Comparison of ENCODE assay signal across 12 mouse cellular contexts in the genomic region with DNA sequence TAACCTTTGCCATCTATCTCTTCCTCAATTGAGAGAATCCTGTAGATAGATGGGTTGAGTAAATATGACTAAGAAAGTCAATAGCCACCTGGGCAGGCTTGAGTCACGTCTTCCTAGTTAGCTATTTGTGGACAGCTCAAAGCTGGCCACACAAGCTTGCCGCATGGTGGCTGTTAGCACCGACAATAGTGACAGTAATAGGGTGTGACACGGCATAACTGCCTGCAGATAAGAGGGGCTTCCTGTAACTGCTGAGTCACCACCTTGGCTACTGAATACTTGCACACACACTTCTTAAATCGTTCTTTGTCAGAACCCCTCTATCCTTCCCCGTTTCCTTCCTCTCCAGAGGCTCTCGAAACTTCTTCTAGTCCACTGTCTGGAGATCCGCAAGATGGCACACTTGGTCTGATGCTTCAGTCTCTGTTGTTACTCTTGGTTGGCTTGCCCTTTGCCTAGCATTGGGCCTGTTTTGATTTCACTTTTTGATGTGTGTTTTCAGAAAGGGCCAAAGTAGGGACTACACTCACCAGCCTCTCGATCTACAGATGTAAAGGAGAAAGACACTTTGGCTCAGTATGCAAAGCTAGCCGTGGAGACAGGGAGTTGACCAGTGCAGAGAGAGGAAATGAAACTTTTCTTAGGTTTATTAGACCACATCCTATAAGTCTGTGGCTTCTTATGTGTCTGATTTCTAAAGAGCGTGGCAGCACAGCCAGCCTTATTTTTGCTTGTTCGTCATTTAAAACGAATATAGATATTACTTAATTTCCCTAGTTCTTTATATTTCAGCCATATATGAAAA.
A peak's percentile ranks its signal among the peaks of the same experiment; 100 is the strongest.
DNase-seq lines count a peak whose midpoint lies in the region; ATAC-seq lines count a peak whose summit lies in the region.
"Had no signal": no experiment of that assay in that cellular context is flagged by ENCODE, and none has a peak within 500 bp of the region (broad histone marks: within the 10 kb centered on the region; RNA-seq: fewer than 3 reads in every experiment).

No protein-coding gene starts in this region.

- H3K4me3 ChIP-seq in heart, embryonic 12.5 days = no peak overlapping the region
- H3K4me3 ChIP-seq in liver, embryonic 13.5 days (replicated peaks) = peak overlapping the region; percentile 8; the same call in 1 of the 2 replicates
- H3K4me3 ChIP-seq in midbrain, embryonic 16.5 days (ENCODE audit: low read depth, low read length) = no peak overlapping the region
- H3K4me3 ChIP-seq: hindbrain, embryonic 12.5 days; neural tube, embryonic 13.5 days had no signal

- no peak overlapping the region for H3K4me2 ChIP-seq in heart, embryonic 12.5 days
- H3K4me2 ChIP-seq in liver, embryonic 13.5 days = peak overlapping the region; percentile 55
- H3K4me2 ChIP-seq in midbrain, embryonic 16.5 days (ENCODE audit: low read length) = no peak overlapping the region
- H3K4me2 ChIP-seq: hindbrain, embryonic 12.5 days; neural tube, embryonic 13.5 days had no signal

- H3K9me3 ChIP-seq in heart, embryonic 12.5 days (replicated peaks) = no peaks in the 10 kb centered on the region
- no peaks in the 10 kb centered on the region for H3K9me3 ChIP-seq in liver, embryonic 13.5 days (replicated peaks)
- H3K9me3 ChIP-seq in midbrain, embryonic 16.5 days (replicated peaks; ENCODE audit: control insufficient read depth, low read length, poor library complexity, severe bottlenecking) = no peaks in the 10 kb centered on the region
- H3K9me3 ChIP-seq: hindbrain, embryonic 12.5 days; neural tube, embryonic 13.5 days had no signal

- H3K4me1 ChIP-seq in heart, embryonic 12.5 days (replicated peaks) = peaks cover 64% of the 10 kb centered on the region
- H3K4me1 ChIP-seq in liver, embryonic 13.5 days (replicated peaks) = peaks cover 89% of the 10 kb centered on the region
- H3K4me1 ChIP-seq in midbrain, embryonic 16.5 days (ENCODE audit: control insufficient read depth, insufficient read depth, low read length) = peaks cover 5% of the 10 kb centered on the region; the same call in 1 of the 2 replicates

- no peaks in the 10 kb centered on the region for H3K27me3 ChIP-seq in heart, embryonic 12.5 days (replicated peaks)
- no peaks in the 10 kb centered on the region for H3K27me3 ChIP-seq in liver, embryonic 13.5 days
- no peaks in the 10 kb centered on the region for H3K27me3 ChIP-seq in midbrain, embryonic 16.5 days (ENCODE audit: control insufficient read depth, insufficient read depth, low read depth, low read length)
- H3K27me3 ChIP-seq: hindbrain, embryonic 12.5 days; neural tube, embryonic 13.5 days had no signal

- H3K27ac ChIP-seq in heart, embryonic 12.5 days (ENCODE audit: poor library complexity, severe bottlenecking) = peak overlapping the region; percentile 31
- peak overlapping the region; percentile 91 for H3K27ac ChIP-seq in liver, embryonic 13.5 days
- H3K27ac ChIP-seq in midbrain, embryonic 16.5 days (ENCODE audit: low read length) = no peak overlapping the region
- H3K27ac ChIP-seq: hindbrain, embryonic 12.5 days; neural tube, embryonic 13.5 days had no signal

- intact Hi-C loops in heart, postnatal 25 days (cut with DNase I) = no loop called here

- peaks cover 17% of the 10 kb centered on the region for H3K36me3 ChIP-seq in heart, embryonic 12.5 days
- no peaks in the 10 kb centered on the region for H3K36me3 ChIP-seq in liver, embryonic 13.5 days
- H3K36me3 ChIP-seq in midbrain, embryonic 16.5 days (ENCODE audit: control insufficient read depth, insufficient read depth, low read length) = no peaks in the 10 kb centered on the region
- H3K36me3 ChIP-seq: hindbrain, embryonic 12.5 days; neural tube, embryonic 13.5 days had no signal

- 54% methylated on average over 13 of the region's 13 CpGs for WGBS in heart, embryonic 12.5 days
- WGBS in liver, embryonic 13.5 days (ENCODE audit: insufficient replicate concordance) = 18% methylated on average over 13 of the region's 13 CpGs
- 80% methylated on average over 13 of the region's 13 CpGs for WGBS in midbrain, embryonic 16.5 days

- no peak overlapping the region for H3K9ac ChIP-seq in heart, embryonic 12.5 days
- peak overlapping the region; percentile 54 for H3K9ac ChIP-seq in liver, embryonic 13.5 days
- no peak overlapping the region for H3K9ac ChIP-seq in midbrain, embryonic 16.5 days (ENCODE audit: low read depth, low read length)
- H3K9ac ChIP-seq: hindbrain, embryonic 12.5 days; neural tube, embryonic 13.5 days had no signal

- DNase-seq in heart, postnatal 25 days (ENCODE audit: low spot score) = no peak
- DNase-seq in c-Kit-positive CD71-positive TER-119-negative erythroid progenitor cells, embryonic 14.5 days (ENCODE audit: low read depth) = peak; percentile 72
- DNase-seq in liver, embryonic 13.5 days = peak; percentile 74
- peak; percentile 41 to 44 for DNase-seq in spleen, postnatal 10 days (ENCODE audit: low spot score in 2 of 2)
- no peak for DNase-seq in adrenal gland, adult 18-20 months (ENCODE audit: low spot score in 2 of 2)
- no peak for DNase-seq in adrenal gland, postnatal 25 days
- DNase-seq: lung, adult 2 months; thymus, adult 18-20 months had no signal

- ATAC-seq in heart, embryonic 12.5 days (ENCODE audit: insufficient number of reproducible peaks, low FRiP score) = peak; percentile 91
- peak; percentile 80 for ATAC-seq in liver, embryonic 13.5 days (ENCODE audit: low read depth)
- ATAC-seq in midbrain, embryonic 16.5 days = no peak

Comparison
In these comparisons a context has a peak if more than half of its experiments do, and no peak if none do; other contexts are left out.
1. DNase-seq: peak in c-Kit-positive CD71-positive TER-119-negative erythroid progenitor cells, embryonic 14.5 days (single experiment), liver, embryonic 13.5 days (single experiment) and spleen, postnatal 10 days (2 of 2); none in heart, postnatal 25 days (single experiment), adrenal gland, adult 18-20 months (0 of 2) and adrenal gland, postnatal 25 days (single experiment).